ENCODE assay signal across 17 mouse cellular contexts in the genomic region with DNA sequence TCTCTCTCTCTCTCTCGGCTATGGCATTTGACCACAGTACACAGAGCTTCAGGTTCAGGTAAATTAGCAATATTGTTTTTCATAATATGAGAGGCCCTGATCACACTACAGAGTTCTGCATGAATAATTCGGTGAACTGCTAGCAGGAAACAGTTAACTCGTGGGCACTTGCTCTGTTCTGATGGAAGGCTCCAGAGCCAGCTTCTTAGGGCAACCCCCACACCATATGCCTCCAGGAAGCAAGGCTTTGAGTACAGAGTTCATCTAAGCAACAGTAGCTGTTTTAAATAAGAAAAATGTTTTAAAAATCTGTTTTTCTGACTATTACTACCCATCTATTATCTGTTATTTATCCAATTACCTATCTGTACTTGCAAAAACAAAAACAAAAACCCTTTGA. TPM values are rescaled to one million over a fixed set of nuclear protein-coding genes. Genes with fewer than 3 reads are reported as not detected.
"Had no signal": no experiment of that assay in that cellular context is flagged by ENCODE, and none has a peak within 500 bp of the region (broad histone marks: within the 10 kb centered on the region; RNA-seq: fewer than 3 reads in every experiment).

No protein-coding gene starts in this region.

- ATAC-seq: liver, postnatal 0 days had no signal

- H3K9ac ChIP-seq: kidney, embryonic 15.5 days; limb, embryonic 12.5 days; liver, embryonic 13.5 days; liver, postnatal 0 days; lung, embryonic 15.5 days; midbrain, embryonic 12.5 days had no signal

- H3K27ac ChIP-seq: kidney, embryonic 15.5 days; limb, embryonic 12.5 days; liver, embryonic 13.5 days; lung, embryonic 15.5 days; macrophage; midbrain, embryonic 12.5 days had no signal

- H3K36me3 ChIP-seq: kidney, embryonic 15.5 days; limb, embryonic 12.5 days; liver, embryonic 13.5 days; lung, embryonic 15.5 days; midbrain, embryonic 12.5 days had no signal

- DNase-seq: kidney, adult 2 months; kidney, postnatal 14 days; liver; liver, embryonic 13.5 days; lung, postnatal 14 days; right cerebral cortex, postnatal 4 days; spleen, adult 18-20 months; thymus, adult 18-20 months; thymus, postnatal 14 days had no signal

- H3K27me3 ChIP-seq: kidney, embryonic 15.5 days; limb, embryonic 12.5 days; liver, embryonic 13.5 days; lung, embryonic 15.5 days; midbrain, embryonic 12.5 days had no signal

- H3K4me3 ChIP-seq: kidney, embryonic 15.5 days; limb, embryonic 12.5 days; liver, embryonic 13.5 days; lung, embryonic 15.5 days; megakaryocyte, embryonic 14.5 days; midbrain, embryonic 12.5 days had no signal

- H3K9me3 ChIP-seq: kidney, embryonic 15.5 days; liver, embryonic 13.5 days; lung, embryonic 15.5 days; megakaryocyte, embryonic 14.5 days; midbrain, embryonic 12.5 days had no signal

- H3K4me2 ChIP-seq: kidney, embryonic 15.5 days; limb, embryonic 12.5 days; liver, embryonic 13.5 days; lung, embryonic 15.5 days; midbrain, embryonic 12.5 days had no signal

- H3K4me1 ChIP-seq: liver, embryonic 13.5 days; midbrain, embryonic 12.5 days had no signal

RNA-seq across cellular contexts. Expression of gene Mettl24, which starts 50.2 kb away (rescaled TPM):
- total RNA-seq: midbrain, postnatal 0 days had no signal
- polyA plus RNA-seq: macrophage had no signal
